Mouse (Mus musculus) cerebellum, adult 2 months (tissue): ENCODE results near the gene Nipa1.

Experiments
- CTCF ChIP-seq: fragments of 200-500 bp; IDR thresholded peaks from 2 replicates; pipeline ENCODE4 v1.5.1; 2011; ENCODE audit warnings: low read depth, mild to moderate bottlenecking, control low read depth, low read length, moderate library complexity, borderline replicate concordance; ENCODE audit not compliant: insufficient read depth
- POLR2A ChIP-seq: fragments of 200-500 bp; IDR thresholded peaks from 2 replicates; pipeline ENCODE4 v1.6.1; 2011; ENCODE audit warnings: low read length, control low read depth, borderline replicate concordance; ENCODE audit not compliant: insufficient read depth

GRCm38 (mm10) chr7:56066634-56067033 lies 46.9 kb upstream of the Nipa1 start:
- TF ChIP-seq POLR2A (no peak), CTCF (no peak)
